Mouse (Mus musculus) neural tube, embryonic 15.5 days (tissue): ENCODE data around the gene L3mbtl2. TPM values are rescaled to one million over a fixed set of nuclear protein-coding genes. Genes with fewer than 3 reads are reported as not detected.

Source experiments
- ATAC-seq: fragments of 200-750 bp; cut with Nextera tagmentation; 2 replicates; pipeline ENCODE4 v1.8.0; 2017; ENCODE audit warnings: mild to moderate bottlenecking, moderate TSS enrichment, moderate library complexity; ENCODE audit not compliant: low FRiP score
- H3K27ac ChIP-seq: fragments of 300-500 bp; sonication (generic); replicated peaks from 2 replicates; pipeline ENCODE4 v1.5.1; 2015; ENCODE audit warnings: mild to moderate bottlenecking, inconsistent platforms
- H3K27me3 ChIP-seq: fragments of 300-500 bp; sonication (generic); replicated peaks from 2 replicates; pipeline ENCODE4 v1.6.1; 2015; ENCODE audit warnings: inconsistent platforms
- H3K36me3 ChIP-seq: fragments of 300-500 bp; sonication (generic); 2 replicates; pipeline ENCODE4 v1.6.1; 2015; ENCODE audit warnings: inconsistent platforms
- H3K4me1 ChIP-seq: fragments of 300-500 bp; sonication (generic); 2 replicates; pipeline ENCODE4 v1.6.1; 2015; ENCODE audit warnings: inconsistent platforms
- H3K4me2 ChIP-seq: fragments of 300-500 bp; sonication (generic); 2 replicates; pipeline ENCODE4 v1.6.1; 2015; ENCODE audit warnings: inconsistent platforms, mild to moderate bottlenecking, moderate library complexity
- H3K4me3 ChIP-seq: fragments of 300-500 bp; sonication (generic); replicated peaks from 2 replicates; pipeline ENCODE4 v1.5.1; 2015; ENCODE audit warnings: mild to moderate bottlenecking, inconsistent platforms
- H3K9ac ChIP-seq: fragments of 300-500 bp; sonication (generic); replicated peaks from 2 replicates; pipeline ENCODE4 v1.6.1; 2015; ENCODE audit warnings: mild to moderate bottlenecking, inconsistent platforms
- H3K9me3 ChIP-seq: fragments of 300-500 bp; sonication (generic); replicated peaks from 2 replicates; pipeline ENCODE4 v1.6.1; 2016; ENCODE audit warnings: inconsistent platforms
- whole genome bisulfite sequencing: fragments of 180-500 bp; shearing (Covaris S2); methylation state at CpG from one replicate; pipeline ENCODE4 v1.1.7; 2015; ENCODE audit warnings: mixed read lengths; 5-methylcytosine and 5-hydroxymethylcytosine counted together
- polyA plus RNA-seq: library from polyadenylated mRNA; unstranded; fragments of >200 nt; fragmentation: Nextera tagmentation; extraction: Ambion mirVana; gene quantifications from 2 replicates; pipeline ENCODE4 v1.2.1, GENCODE M21; 2015

The L3mbtl2 gene
- polyA plus RNA-seq, 1 experiment from 2014 or later, result 28.0 TPM

GRCm38 (mm10) chr15:81709686-81710085 lies 46.0 kb downstream of the L3mbtl2 start:
- H3K9ac ChIP-seq, result no peak overlapping the region
- no peaks in the 10 kb centered on the region for H3K27me3 ChIP-seq
- ATAC-seq, result no peak
- peaks cover 84% of the 10 kb centered on the region for H3K36me3 ChIP-seq
- H3K9me3 ChIP-seq, result no peaks in the 10 kb centered on the region
- H3K27ac ChIP-seq, result no peak overlapping the region
- H3K4me1 ChIP-seq, result no peaks in the 10 kb centered on the region
- no peak overlapping the region for H3K4me3 ChIP-seq
- 100% methylated on average over 1 of the region's 1 CpGs for WGBS
- H3K4me2 ChIP-seq, result no peak overlapping the region

- H3K9me3 ChIP-seq, result no peaks in the 10 kb centered on the region
- ATAC-seq, result no peak
- no peak overlapping the region for H3K4me3 ChIP-seq
- H3K27me3 ChIP-seq, result no peaks in the 10 kb centered on the region
- H3K4me1 ChIP-seq, result no peaks in the 10 kb centered on the region
- H3K27ac ChIP-seq, result no peak overlapping the region
- peaks cover 82% of the 10 kb centered on the region for H3K36me3 ChIP-seq
- no peak overlapping the region for H3K4me2 ChIP-seq
- 66% methylated on average over 4 of the region's 4 CpGs for WGBS
- H3K9ac ChIP-seq, result no peak overlapping the region
These were observed 47.1 kb downstream of the L3mbtl2 start for GRCm38 (mm10) chr15:81710801-81711200.

- no peak overlapping the region for H3K27ac ChIP-seq
- no peak overlapping the region for H3K9ac ChIP-seq
- peaks cover 78% of the 10 kb centered on the region for H3K36me3 ChIP-seq
- H3K4me2 ChIP-seq, result no peak overlapping the region
- no peak overlapping the region for H3K4me3 ChIP-seq
- H3K27me3 ChIP-seq, result no peaks in the 10 kb centered on the region
- no peak for ATAC-seq
- H3K4me1 ChIP-seq, result peaks cover 5% of the 10 kb centered on the region; the same call in 1 of the 2 replicates
- no peaks in the 10 kb centered on the region for H3K9me3 ChIP-seq
- 89% methylated on average over 6 of the region's 6 CpGs for WGBS
These were observed 50.1 kb downstream of the L3mbtl2 start for GRCm38 (mm10) chr15:81713742-81714141.

GRCm38 (mm10) chr15:81718336-81719138 lies 54.8 kb downstream of the L3mbtl2 start:
- peak; percentile 78 for ATAC-seq
- Histone ChIP-seq H3K4me2 (no peak overlapping the region), H3K4me3 (no peak overlapping the region), H3K4me1 (peaks cover 5% of the 10 kb centered on the region; the same call in 1 of the 2 replicates), H3K9me3 (no peaks in the 10 kb centered on the region), H3K9ac (no peak overlapping the region), H3K36me3 (peaks cover 77% of the 10 kb centered on the region), H3K27ac (peak overlapping the region; percentile 10), H3K27me3 (no peaks in the 10 kb centered on the region)
- WGBS, result 82% methylated on average over 9 of the region's 9 CpGs

- Histone ChIP-seq H3K27ac (no peak overlapping the region), H3K36me3 (peaks cover 78% of the 10 kb centered on the region)
- ATAC-seq, result no peak
These were observed 55.4 kb downstream of the L3mbtl2 start for GRCm38 (mm10) chr15:81719139-81719531.

GRCm38 (mm10) chr15:81722361-81722760 lies 58.7 kb downstream of the L3mbtl2 start:
- Histone ChIP-seq H3K36me3 (peaks cover 56% of the 10 kb centered on the region), H3K27ac (no peak overlapping the region), H3K9me3 (no peaks in the 10 kb centered on the region), H3K27me3 (no peaks in the 10 kb centered on the region), H3K9ac (no peak overlapping the region), H3K4me3 (no peak overlapping the region), H3K4me1 (peaks cover 13% of the 10 kb centered on the region), H3K4me2 (no peak overlapping the region)
- no peak for ATAC-seq
- 92% methylated on average over 5 of the region's 5 CpGs for WGBS

More at GRCm38 (mm10) chr15:81719139-81719531, 55.4 kb downstream of the L3mbtl2 start:
- WGBS, result 91% methylated on average over 6 of the region's 6 CpGs
- Histone ChIP-seq H3K4me2 (no peak overlapping the region), H3K4me3 (no peak overlapping the region), H3K4me1 (peaks cover 5% of the 10 kb centered on the region; the same call in 1 of the 2 replicates), H3K27me3 (no peaks in the 10 kb centered on the region), H3K9ac (no peak overlapping the region), H3K9me3 (no peaks in the 10 kb centered on the region)

- H3K4me1 ChIP-seq, result peaks cover 21% of the 10 kb centered on the region
- no peaks in the 10 kb centered on the region for H3K27me3 ChIP-seq
- H3K4me3 ChIP-seq, result no peak overlapping the region
- no peak overlapping the region for H3K27ac ChIP-seq
- 92% methylated on average over 11 of the region's 11 CpGs for WGBS
- H3K9ac ChIP-seq, result no peak overlapping the region
- H3K9me3 ChIP-seq, result no peaks in the 10 kb centered on the region
- no peak for ATAC-seq
- peaks cover 52% of the 10 kb centered on the region for H3K36me3 ChIP-seq
- H3K4me2 ChIP-seq, result no peak overlapping the region
These were observed 60.0 kb downstream of the L3mbtl2 start for GRCm38 (mm10) chr15:81723653-81724052.

GRCm38 (mm10) chr15:81725965-81726364 lies 62.3 kb downstream of the L3mbtl2 start:
- peaks cover 31% of the 10 kb centered on the region for H3K36me3 ChIP-seq
- WGBS, result 95% methylated on average over 8 of the region's 8 CpGs
- H3K9me3 ChIP-seq, result no peaks in the 10 kb centered on the region
- H3K4me1 ChIP-seq, result peaks cover 27% of the 10 kb centered on the region
- no peaks in the 10 kb centered on the region for H3K27me3 ChIP-seq
- no peak overlapping the region for H3K27ac ChIP-seq
- ATAC-seq, result no peak
- H3K4me2 ChIP-seq, result no peak overlapping the region
- no peak overlapping the region for H3K4me3 ChIP-seq
- H3K9ac ChIP-seq, result no peak overlapping the region

GRCm38 (mm10) chr15:81729241-81729791 lies 65.6 kb downstream of the L3mbtl2 start:
- no peaks in the 10 kb centered on the region for H3K27me3 ChIP-seq
- peak; percentile 53 for ATAC-seq
- under 1% methylated on average over 49 of the region's 49 CpGs for WGBS

GRCm38 (mm10) chr15:81729792-81730635 lies 66.3 kb downstream of the L3mbtl2 start:
- peak overlapping the region; percentile 92 for H3K9ac ChIP-seq
- H3K27ac ChIP-seq, result peak overlapping the region; percentile 80
- H3K4me1 ChIP-seq, result peaks cover 27% of the 10 kb centered on the region
- H3K27me3 ChIP-seq, result no peaks in the 10 kb centered on the region
- H3K4me3 ChIP-seq, result peak overlapping the region; percentile 77
- H3K36me3 ChIP-seq, result no peaks in the 10 kb centered on the region
- H3K4me2 ChIP-seq, result peak overlapping the region; percentile 91
- peak; percentile 99 for ATAC-seq
- no peaks in the 10 kb centered on the region for H3K9me3 ChIP-seq
- 4% methylated on average over 41 of the region's 41 CpGs for WGBS

More at GRCm38 (mm10) chr15:81729241-81729791, 65.6 kb downstream of the L3mbtl2 start:
- no peaks in the 10 kb centered on the region for H3K9me3 ChIP-seq
- peak overlapping the region; percentile 92 for H3K9ac ChIP-seq
- H3K4me1 ChIP-seq, result peaks cover 27% of the 10 kb centered on the region
- H3K36me3 ChIP-seq, result 0 out of 2 replicates have a peak, but pooled peaks cover under 1% of the 10 kb centered on the region
- H3K4me2 ChIP-seq, result peak overlapping the region; percentile 91
- H3K27ac ChIP-seq, result peak overlapping the region; percentile 80
- peak overlapping the region; percentile 77 for H3K4me3 ChIP-seq

GRCm38 (mm10) chr15:81735075-81735474 lies 71.4 kb downstream of the L3mbtl2 start:
- Histone ChIP-seq H3K27ac (no peak overlapping the region), H3K4me3 (no peak overlapping the region), H3K4me1 (no peaks in the 10 kb centered on the region), H3K36me3 (no peaks in the 10 kb centered on the region), H3K27me3 (no peaks in the 10 kb centered on the region), H3K9ac (no peak overlapping the region), H3K9me3 (no peaks in the 10 kb centered on the region), H3K4me2 (no peak overlapping the region)
- WGBS, result 58% methylated on average over 3 of the region's 3 CpGs
- no peak for ATAC-seq
